Mouse (Mus musculus): ENCODE measurements around the gene Kcnk4. TPM values are rescaled to one million over a fixed set of nuclear protein-coding genes. Genes with fewer than 3 reads are reported as not detected.

Kcnk4 gene
- total and polyA plus RNA-seq, 2 experiments from 2014 or later = 8.6 to 12.7 TPM

DNA sequence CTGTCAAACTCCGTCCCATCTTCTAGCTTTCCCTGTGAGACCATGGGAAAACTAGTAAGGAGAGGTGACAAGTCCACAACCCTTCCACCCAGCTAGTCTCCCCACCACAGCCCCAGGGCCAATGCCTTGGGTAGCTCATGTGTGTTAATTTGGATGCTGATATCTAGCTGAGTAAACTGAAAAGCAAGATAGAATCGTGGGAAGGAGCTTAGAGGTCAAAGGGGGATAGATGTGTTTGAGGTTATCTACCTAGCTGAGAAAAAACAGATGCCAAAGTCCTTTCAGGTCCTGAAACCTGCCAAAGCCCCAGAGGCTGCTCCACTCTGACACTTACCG, 44.3 kb upstream of the Kcnk4 start:
- TF ChIP-seq CTCF (IDR thresholded peaks at IDR 0.05; ENCODE audit: low read depth) = no peak
- 37% methylated on average over 3 of the region's 3 CpGs for WGBS
- H3K9me3 ChIP-seq (ENCODE audit: low read length) = no peaks in the 10 kb centered on the region
- H3K4me2 ChIP-seq (ENCODE audit: low read depth) = peak overlapping the region; percentile 77
- DNase-seq (no peak), ATAC-seq (no peak)
- H3K36me3 ChIP-seq (ENCODE audit: insufficient read depth) = peaks cover 17% of the 10 kb centered on the region
- H3K4me3 ChIP-seq (ENCODE audit: low read depth, low read length) = no peak overlapping the region
- peak overlapping the region; percentile 87 for H3K27ac ChIP-seq (ENCODE audit: low read depth, low read length)
- H3K9ac ChIP-seq = 0 out of 2 replicates have a peak overlapping the region, but pooled peaks have one; percentile 74
- H3K4me1 ChIP-seq (ENCODE audit: insufficient read depth) = peaks cover 9% of the 10 kb centered on the region
- H3K27me3 ChIP-seq (ENCODE audit: insufficient read depth, low read length) = no peaks in the 10 kb centered on the region

DNA sequence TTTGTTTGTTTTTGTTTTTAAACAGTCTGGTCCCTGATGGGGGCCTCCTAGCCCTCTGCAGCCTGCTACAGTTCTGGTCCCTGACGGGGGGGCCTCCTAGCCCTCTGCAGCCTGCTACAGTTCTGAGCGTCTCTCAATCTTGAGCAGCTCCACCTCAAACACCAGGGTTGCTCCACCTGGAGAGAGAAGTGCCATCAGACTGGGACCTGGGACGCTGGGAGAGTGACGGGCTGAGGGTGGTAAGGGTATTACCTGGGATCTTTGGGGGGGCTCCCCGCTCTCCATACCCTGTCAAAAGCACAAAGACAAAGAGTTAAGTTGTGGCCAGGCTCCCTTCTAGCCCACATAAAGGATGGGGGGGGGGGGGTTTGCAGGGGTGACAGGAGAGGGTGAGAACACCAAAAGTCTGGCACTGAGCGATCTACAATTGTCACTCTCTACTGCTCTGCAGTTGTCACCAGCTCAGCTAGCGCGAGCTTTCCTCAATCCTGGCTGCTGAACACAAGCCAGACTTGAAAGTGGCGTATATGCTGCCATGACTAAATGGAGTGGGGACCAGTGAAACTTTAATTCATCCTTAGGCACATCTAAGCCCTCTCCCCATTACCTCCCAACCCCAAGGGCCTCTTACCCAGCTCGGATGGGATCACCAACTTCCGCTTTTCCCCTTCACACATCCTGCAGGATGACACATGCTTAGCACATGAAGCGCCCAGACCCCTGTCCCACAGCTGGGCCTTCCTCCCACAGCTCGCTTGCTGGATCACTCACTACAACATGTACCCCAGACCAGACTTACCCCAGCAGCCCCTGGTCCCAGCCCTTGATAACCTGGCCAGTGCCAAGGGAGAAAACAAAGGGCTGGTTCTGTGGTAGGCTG, 43.7 kb upstream of the Kcnk4 start:
- no peak for TF ChIP-seq CTCF (IDR thresholded peaks at IDR 0.05; ENCODE audit: low read depth)
- Histone ChIP-seq H3K4me1 (ENCODE audit: insufficient read depth) (peaks cover 9% of the 10 kb centered on the region), H3K4me2 (ENCODE audit: low read depth) (peak overlapping the region; percentile 77; the same call in 1 of the 2 replicates), H3K9ac (0 out of 2 replicates have a peak overlapping the region, but pooled peaks have one; percentile 28), H3K27me3 (ENCODE audit: insufficient read depth, low read length) (no peaks in the 10 kb centered on the region), H3K9me3 (ENCODE audit: low read length) (no peaks in the 10 kb centered on the region), H3K27ac (ENCODE audit: low read depth, low read length) (peak overlapping the region; percentile 21; the same call in 1 of the 2 replicates), H3K4me3 (ENCODE audit: low read depth, low read length) (no peak overlapping the region), H3K36me3 (ENCODE audit: insufficient read depth) (peaks cover 16% of the 10 kb centered on the region)
- DNase-seq = peak; percentile 18
- no peak for ATAC-seq
- 69% methylated on average over 13 of the region's 13 CpGs for WGBS

GRCm38 (mm10) chr19:6975537-6976521, 41.5 kb upstream of the Kcnk4 start, which contains the start of gene Plcb3:
Gene Plcb3, minus strand, starts transcription at chr19:6976470.
- peak; percentile 63 for TF ChIP-seq CTCF (IDR thresholded peaks at IDR 0.05; ENCODE audit: low read depth)
- H3K4me1 ChIP-seq (ENCODE audit: insufficient read depth) = peaks cover 9% of the 10 kb centered on the region
- peak within 1 kb of the TSS; percentile 80 for H3K9ac ChIP-seq
- peaks cover 9% of the 10 kb centered on the region for H3K36me3 ChIP-seq (ENCODE audit: insufficient read depth)
- no peaks in the 10 kb centered on the region for H3K9me3 ChIP-seq (ENCODE audit: low read length)
- H3K4me3 ChIP-seq (ENCODE audit: low read depth, low read length) = peak within 1 kb of the TSS; percentile 82
- WGBS = under 1% methylated on average over 16 of the region's 16 CpGs
- DNase-seq = peak; percentile 83
- peak within 1 kb of the TSS; percentile 85 for H3K27ac ChIP-seq (ENCODE audit: low read depth, low read length)
- H3K4me2 ChIP-seq (ENCODE audit: low read depth) = peak within 1 kb of the TSS; percentile 75
- H3K27me3 ChIP-seq (ENCODE audit: insufficient read depth, low read length) = no peaks in the 10 kb centered on the region
- peak; percentile 7 for ATAC-seq

GRCm38 (mm10) chr19:6974211-6975205, 40.2 kb upstream of the Kcnk4 start, which contains the start of gene Ppp1r14b:
Gene Ppp1r14b, plus strand, starts transcription at chr19:6974968.
- H3K4me3 ChIP-seq (ENCODE audit: low read depth, low read length) = peak within 1 kb of the TSS; percentile 82
- ATAC-seq = peak; percentile 72
- peak within 1 kb of the TSS; percentile 80 for H3K9ac ChIP-seq
- 0 out of 2 replicates have a peak, but pooled peaks have one; percentile 3 for TF ChIP-seq CTCF (IDR thresholded peaks at IDR 0.05; ENCODE audit: low read depth)
- DNase-seq = peak; percentile 86
- peaks cover 12% of the 10 kb centered on the region for H3K4me1 ChIP-seq (ENCODE audit: insufficient read depth)
- under 1% methylated on average over 70 of the region's 84 CpGs for WGBS
- H3K27me3 ChIP-seq (ENCODE audit: insufficient read depth, low read length) = no peaks in the 10 kb centered on the region
- peak within 1 kb of the TSS; percentile 85 for H3K27ac ChIP-seq (ENCODE audit: low read depth, low read length)
- H3K9me3 ChIP-seq (ENCODE audit: low read length) = no peaks in the 10 kb centered on the region
- peaks cover 9% of the 10 kb centered on the region for H3K36me3 ChIP-seq (ENCODE audit: insufficient read depth)
- peak within 1 kb of the TSS; percentile 75 for H3K4me2 ChIP-seq (ENCODE audit: low read depth)

- peak overlapping the region; percentile 85 for H3K27ac ChIP-seq (ENCODE audit: low read depth, low read length)
- 31% methylated on average over 12 of the region's 12 CpGs for WGBS
Observed at GRCm38 (mm10) chr19:6973581-6974190, 39.4 kb upstream of the Kcnk4 start.

More at GRCm38 (mm10) chr19:6973581-6974190, 39.4 kb upstream of the Kcnk4 start:
- Histone ChIP-seq H3K4me1 (ENCODE audit: insufficient read depth) (peaks cover 8% of the 10 kb centered on the region), H3K4me2 (ENCODE audit: low read depth) (peak overlapping the region; percentile 75), H3K36me3 (ENCODE audit: insufficient read depth) (peaks cover 9% of the 10 kb centered on the region), H3K9ac (peak overlapping the region; percentile 80), H3K9me3 (ENCODE audit: low read length) (no peaks in the 10 kb centered on the region), H3K4me3 (ENCODE audit: low read depth, low read length) (peak overlapping the region; percentile 82), H3K27me3 (ENCODE audit: insufficient read depth, low read length) (no peaks in the 10 kb centered on the region)
- DNase-seq (no peak), ATAC-seq (no peak)
- no peak for TF ChIP-seq CTCF (IDR thresholded peaks at IDR 0.05; ENCODE audit: low read depth)
